Mouse (Mus musculus): ENCODE results near the gene Rtn4rl2.
A peak's percentile ranks its signal among the peaks of the same experiment; 100 is the strongest.
"Not testable (repeated sequence)": the region's sequence is repeated elsewhere in the genome, so short reads cannot be mapped to it uniquely, and the experiment has no call there.

Rtn4rl2 gene

GRCm38 (mm10) chr2:84886234-84886731, at the start of gene Rtn4rl2:
Gene Rtn4rl2, minus strand, starts transcription at chr2:84886710.
- peak; percentile 34 for DNase-seq (ENCODE audit: low spot score)

DNA sequence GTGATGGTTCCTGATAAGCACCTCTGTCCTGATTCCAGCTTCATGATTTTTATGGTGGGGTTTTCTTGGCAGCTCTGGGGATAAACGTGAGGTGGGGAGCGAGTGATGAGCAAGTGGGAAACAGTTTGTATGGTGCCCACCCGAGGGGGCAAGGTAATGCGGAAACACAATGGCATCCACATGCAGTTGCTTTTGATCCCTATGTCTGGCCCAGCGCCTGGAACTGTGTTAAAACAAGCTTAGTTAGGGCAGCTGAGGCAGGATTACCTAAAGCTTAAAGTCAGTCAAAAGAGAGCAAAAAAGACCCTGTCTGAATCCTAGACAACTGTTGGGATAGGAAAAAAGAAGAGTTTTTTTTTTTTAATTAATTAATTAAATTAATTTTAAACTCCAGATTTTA, 48.6 kb upstream of the Rtn4rl2 start:
- DNase-seq (ENCODE audit: low spot score): no peak

DNA sequence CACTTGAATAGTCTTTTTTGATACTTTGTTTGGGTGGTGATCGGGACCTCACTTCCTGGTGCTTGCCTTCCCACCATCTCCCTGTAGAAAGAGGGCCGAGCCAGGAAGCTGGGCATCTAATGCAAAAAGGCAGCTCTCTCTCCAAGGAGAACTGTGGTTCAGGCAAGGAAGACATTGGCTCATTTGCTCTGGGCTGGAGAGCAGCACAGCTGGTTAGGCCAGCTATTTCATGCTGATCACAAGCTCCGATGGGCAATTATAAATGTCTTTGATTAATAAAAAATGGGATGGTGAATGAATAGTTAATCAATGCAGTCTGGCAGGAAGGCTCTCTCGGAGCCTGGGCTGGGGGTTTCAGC, 48.1 kb upstream of the Rtn4rl2 start:
- no peak for DNase-seq (ENCODE audit: low spot score)

- no peak for DNase-seq (ENCODE audit: low spot score)
Observed at GRCm38 (mm10) chr2:84933992-84934648, 47.6 kb upstream of the Rtn4rl2 start.

DNA sequence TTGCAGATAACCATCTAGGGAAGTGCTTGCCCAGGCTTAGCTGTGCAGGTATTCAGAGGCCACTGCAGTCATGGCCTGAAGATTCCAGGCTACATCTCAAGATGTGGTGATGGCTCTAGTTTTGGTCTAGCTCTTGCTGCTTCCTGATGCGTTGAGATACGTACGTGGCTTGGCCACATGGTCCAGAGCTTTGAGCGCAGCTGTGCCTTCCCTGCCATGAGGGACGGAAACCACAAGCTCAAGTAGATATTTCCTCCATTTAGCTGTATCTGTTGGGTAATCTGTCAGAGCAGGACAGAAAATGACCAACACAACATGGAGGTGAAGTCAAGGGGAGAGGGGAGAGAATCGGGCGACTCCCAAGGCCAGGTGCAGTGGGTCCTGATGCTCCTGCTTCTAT, 43.7 kb upstream of the Rtn4rl2 start:
- DNase-seq (ENCODE audit: low spot score): no peak

GRCm38 (mm10) chr2:84919601-84920108, 33.1 kb upstream of the Rtn4rl2 start:
- DNase-seq (ENCODE audit: low spot score): no peak

DNA sequence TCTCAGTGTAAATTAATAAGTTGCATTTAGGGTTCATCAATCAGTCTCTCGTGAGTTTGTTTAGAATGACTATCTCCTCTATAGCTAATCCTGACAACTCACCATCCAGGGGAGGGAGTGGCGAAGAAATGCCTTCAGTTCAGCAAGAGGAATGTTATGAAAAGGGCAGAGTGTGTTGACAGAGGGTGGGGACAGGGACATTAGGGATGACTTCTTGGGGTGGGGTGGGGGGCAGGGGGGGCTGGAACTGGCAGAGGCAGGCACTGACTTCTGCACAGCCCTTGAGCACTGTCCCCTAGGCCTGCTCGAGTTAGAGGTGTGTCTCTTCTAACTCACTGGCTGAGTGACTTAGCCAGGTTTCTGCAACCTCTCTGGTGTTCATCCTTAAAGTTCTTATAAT, 31.7 kb upstream of the Rtn4rl2 start:
- DNase-seq (ENCODE audit: low spot score): no peak

DNA sequence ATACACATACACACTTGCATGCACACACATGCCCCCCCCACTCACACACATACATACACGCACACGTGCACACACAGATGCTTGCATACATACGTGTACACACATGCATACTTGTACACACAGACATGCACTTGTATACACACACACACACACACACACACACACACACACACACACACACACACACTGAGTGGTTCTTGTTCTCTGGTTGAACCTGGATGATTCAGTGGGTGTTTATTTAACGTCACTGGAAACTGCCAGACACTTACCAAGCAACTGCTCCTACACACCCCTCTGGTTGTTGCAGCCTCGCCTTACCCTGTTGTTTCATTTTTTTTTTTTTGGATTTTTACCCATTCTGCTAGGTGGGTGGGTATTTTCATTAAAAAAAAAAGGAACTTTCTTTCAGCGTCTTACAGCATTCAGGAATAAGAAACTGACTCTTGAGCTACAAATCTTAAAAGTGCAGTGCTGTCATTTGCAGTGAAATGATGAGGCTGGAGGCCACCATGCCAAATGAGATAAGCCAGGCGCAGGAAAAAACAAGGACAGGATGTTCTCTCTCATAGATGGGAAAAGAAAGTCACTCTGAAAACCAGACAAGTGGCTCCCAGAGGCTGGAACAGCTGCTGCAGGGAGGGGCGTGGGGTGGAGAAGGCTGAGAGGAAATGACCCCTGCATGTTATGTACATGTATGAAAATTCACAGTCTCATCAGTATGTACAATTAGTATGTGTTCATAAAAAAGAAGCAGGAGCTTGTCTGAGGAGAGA, 30.2 kb upstream of the Rtn4rl2 start:
- no peak for DNase-seq (ENCODE audit: low spot score)

GRCm38 (mm10) chr2:84915330-84915729, 28.8 kb upstream of the Rtn4rl2 start:
- no peak for DNase-seq (ENCODE audit: low spot score)

GRCm38 (mm10) chr2:84913881-84914280, 27.4 kb upstream of the Rtn4rl2 start:
- no peak for DNase-seq (ENCODE audit: low spot score)

DNA sequence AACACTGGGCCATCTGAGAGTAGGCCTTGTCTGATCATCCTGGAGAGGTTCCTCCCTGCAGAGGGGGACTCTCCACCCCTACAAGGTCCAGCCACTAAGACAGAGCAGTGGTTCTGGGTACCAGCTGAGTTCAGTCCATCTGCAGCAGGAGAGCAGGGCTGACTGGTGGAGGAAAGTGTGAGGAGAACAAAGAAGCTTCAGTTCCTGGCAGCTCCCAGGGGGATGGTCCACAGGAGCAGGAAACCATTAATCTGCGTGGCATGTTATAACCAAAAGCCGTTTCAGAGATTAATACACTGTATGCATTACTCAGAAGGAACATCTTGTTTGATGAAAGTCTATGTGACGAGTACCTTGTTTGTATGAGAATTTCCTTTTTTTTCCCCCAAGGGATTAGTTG, 26.2 kb upstream of the Rtn4rl2 start:
- DNase-seq (ENCODE audit: low spot score): no peak

DNA sequence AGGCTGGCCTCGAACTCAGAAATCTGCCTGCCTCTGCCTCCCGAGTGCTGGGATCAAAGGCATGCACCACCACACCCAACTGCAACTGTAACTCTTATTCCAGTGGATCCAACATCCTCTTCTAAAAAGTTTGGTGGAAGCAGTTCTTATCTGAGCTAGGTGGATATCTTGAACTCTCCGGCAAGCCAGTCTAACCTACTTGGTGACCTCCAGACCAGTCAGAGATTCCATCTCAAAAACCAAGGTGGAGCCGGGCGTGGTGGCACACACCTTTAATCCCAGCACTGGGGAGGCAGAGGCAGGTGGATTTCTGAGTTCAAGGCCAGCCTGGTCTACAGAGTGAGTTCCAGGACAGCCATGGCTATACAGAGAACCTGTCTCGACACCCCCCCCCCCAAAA, 10.2 kb upstream of the Rtn4rl2 start:
- not testable (repeated sequence) for DNase-seq (ENCODE audit: low spot score)

DNA sequence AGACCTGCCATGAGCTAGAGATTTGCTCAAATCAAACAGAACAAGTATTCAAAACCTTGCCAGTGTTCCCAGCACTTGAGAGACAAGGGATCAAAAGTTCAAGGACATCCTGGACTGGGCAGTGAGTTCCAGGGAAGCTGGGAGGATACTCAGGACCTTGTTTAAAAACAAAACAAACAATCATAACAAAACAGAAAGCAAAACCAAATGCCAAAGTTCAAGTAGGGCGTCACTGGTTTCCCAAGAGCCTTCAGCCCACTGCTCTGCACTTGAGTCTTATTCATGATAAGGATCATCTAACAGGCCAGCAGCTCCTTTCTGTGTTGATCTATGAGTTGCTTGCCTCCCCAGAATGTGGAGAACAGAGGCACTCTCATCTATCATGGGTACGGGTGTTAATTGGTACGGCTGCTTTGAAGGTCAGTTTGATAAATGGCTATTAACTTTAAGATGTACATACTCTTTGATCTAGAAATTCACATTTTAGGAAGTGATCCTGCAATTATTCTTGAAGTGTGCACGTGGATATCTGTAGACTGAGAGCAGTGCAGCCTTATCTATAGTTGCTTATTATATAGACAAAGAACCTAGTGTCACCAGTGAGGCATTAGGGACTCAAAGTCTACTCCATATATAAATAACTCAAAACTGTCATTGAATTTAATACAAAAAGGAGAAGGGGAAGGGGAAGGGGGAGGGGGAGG, 9.1 kb upstream of the Rtn4rl2 start:
- no peak for DNase-seq (ENCODE audit: low spot score)

DNA sequence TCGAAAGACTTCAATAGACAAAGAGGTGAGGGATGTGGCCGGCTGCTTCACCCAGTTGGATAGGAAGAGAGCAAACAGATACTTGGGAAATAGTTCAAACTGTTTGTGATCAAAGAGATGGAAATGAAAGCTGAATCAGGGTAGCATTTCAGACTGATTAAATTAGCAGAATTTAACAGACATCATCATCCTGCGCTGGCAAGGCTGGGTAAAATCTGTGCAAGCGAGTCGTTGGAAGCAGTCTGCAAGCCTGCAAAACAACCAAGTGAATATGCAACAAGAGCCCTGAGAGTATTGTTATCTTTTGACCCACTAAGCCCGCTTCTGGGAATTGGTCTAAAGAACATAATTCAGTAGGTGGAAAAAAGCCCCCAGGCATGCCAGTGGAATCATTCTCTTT, 6.8 kb upstream of the Rtn4rl2 start:
- no peak for DNase-seq (ENCODE audit: low spot score)

DNA sequence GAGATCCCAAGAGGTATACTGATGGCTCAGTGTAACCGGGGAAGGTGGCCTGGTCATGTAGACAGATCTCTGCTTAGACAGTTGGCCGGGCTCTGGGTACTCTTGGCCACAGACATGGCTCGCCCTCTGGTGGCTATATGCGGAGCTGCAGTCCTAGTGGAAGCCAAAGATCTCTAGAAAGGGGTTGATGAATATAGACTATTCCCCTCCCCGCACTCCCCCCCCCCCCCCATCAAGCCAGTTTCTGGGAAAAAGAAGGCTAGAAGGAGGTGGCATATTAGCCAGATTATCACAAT, 3.5 kb upstream of the Rtn4rl2 start:
- DNase-seq (ENCODE audit: low spot score): peak; percentile 92

GRCm38 (mm10) chr2:84889316-84890044, 3.0 kb upstream of the Rtn4rl2 start:
- DNase-seq (ENCODE audit: low spot score): no peak

DNA sequence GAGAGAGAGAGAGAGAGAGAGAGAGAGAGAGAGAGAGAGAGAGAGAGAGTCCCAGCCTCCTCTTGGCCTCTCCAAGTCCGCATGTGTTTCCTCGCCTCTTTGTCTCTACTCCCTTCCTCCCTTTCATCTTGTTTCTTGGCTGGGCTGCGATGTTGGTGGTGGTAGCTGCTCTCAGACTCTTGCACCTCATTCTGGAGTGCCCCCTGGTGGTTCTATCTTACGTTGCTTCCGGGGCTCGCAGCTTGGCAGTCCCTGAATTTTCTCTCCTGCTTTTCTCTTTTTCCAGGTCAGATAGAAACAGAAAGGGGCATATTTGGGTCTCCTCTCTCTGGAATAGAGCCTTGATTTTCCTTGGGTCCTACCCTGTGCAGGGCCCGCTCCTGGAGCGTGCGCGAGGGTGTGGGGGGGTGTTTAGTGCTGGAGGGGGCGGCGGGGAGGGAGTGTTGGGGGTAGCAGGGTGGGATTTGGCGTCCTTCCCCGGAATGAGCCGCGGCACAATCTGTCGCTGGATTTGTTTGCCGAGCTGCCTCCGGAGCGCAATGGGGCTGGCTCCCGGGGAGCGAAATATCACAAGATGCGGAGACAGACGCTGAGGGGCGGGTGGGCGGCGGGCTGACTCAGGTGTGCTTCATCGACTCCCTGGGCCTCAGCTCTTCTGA, 2.3 kb upstream of the Rtn4rl2 start:
- DNase-seq (ENCODE audit: low spot score): peak; percentile 87

DNA sequence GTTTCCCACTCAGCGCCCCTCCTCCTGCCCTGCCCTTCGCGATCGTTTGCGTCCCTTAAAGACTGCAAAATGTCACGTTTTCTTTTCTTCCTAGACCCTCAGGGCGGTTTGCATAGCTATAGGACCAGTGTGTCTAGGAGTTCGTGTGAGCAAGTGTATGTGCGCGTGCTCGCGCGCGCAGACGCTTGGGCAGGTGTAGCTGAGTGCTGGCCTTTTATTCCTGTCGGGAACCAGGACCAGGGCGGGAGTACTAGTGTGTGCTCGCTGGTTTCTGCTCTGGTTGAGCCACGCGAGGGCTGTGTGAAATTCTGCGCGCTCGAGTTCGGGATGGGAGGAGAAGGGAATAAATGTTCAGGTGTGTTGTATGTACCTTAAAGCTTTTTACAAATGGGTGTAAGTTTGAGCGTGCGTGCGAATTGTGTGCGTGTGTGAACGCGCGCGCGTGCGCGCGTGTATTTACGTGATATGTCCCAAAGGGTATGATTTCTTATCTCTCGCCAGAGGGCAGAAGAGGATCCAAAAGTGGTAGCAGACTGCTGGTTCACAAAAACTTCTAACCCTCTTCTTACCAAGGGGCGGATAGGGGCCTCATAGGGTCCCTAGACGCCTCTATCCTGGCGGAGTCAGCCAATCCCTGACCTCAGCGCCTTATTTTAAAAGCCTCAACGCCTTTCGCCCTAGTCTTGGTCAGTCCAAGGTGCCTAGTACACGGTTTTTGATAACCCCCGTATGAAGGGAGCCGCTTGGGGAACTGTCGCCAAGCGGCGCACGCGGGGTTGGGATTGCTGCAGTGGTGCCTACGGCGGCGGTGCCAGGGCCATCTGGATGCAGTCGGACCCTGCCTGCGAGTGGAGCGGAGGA, 1.1 kb upstream of the Rtn4rl2 start:
- DNase-seq (ENCODE audit: low spot score): peak; percentile 69

DNA sequence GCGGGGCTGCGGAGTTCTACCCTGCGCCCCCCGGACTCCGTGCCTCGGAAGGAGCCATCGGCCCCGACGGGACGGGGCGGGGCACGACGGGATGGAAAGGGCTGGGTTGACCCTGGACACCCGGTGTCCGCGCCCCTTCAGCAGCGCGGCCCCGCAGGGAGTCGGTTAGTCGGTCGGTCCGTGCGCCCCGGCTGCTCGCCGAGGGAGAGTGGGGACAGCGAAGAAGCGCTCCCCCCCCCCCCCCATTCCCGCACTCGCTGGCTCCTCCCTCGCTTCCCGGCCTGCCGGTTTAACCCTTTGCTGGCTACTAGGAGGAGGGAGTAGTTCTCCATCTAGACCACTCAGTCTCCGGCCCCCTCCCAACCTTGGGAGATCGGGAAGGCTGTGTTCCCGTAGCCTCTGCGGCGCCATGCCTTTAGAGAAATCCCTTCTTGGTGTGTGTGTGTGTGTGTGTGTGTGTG, 341 bp upstream of the Rtn4rl2 start:
- peak; percentile 83 for DNase-seq (ENCODE audit: low spot score)
